Mouse (Mus musculus): ENCODE measurements around the gene Gng2. TPM values are rescaled to one million over a fixed set of nuclear protein-coding genes. Genes with fewer than 3 reads are reported as not detected.

The Gng2 gene
- polyA plus RNA-seq, 1 experiment from 2014 or later, result 49.1 TPM

- H3K36me3 ChIP-seq (ENCODE audit: control insufficient read depth, insufficient read depth, low read length), result no peaks in the 10 kb centered on the region
- no peak overlapping the region for H3K9ac ChIP-seq (ENCODE audit: low read depth, low read length)
- 24% methylated on average over 13 of the region's 13 CpGs for WGBS
- no peaks in the 10 kb centered on the region for H3K27me3 ChIP-seq (replicated peaks; ENCODE audit: control insufficient read depth, insufficient read depth, low read length)
- no peaks in the 10 kb centered on the region for H3K9me3 ChIP-seq (ENCODE audit: control insufficient read depth, low read length)
- peak; percentile 29; the same call in 1 of the 2 replicates for ATAC-seq
- H3K27ac ChIP-seq (ENCODE audit: low read length), result peak overlapping the region; percentile 81
- H3K4me3 ChIP-seq (ENCODE audit: low read length), result no peak overlapping the region
- H3K4me1 ChIP-seq (ENCODE audit: control insufficient read depth, insufficient read depth, low read length), result peaks cover 28% of the 10 kb centered on the region
- H3K4me2 ChIP-seq (ENCODE audit: low read depth, low read length), result no peak overlapping the region
These were observed 7.9 kb upstream of the Gng2 start for GRCm38 (mm10) chr14:19985107-19985911.

DNA sequence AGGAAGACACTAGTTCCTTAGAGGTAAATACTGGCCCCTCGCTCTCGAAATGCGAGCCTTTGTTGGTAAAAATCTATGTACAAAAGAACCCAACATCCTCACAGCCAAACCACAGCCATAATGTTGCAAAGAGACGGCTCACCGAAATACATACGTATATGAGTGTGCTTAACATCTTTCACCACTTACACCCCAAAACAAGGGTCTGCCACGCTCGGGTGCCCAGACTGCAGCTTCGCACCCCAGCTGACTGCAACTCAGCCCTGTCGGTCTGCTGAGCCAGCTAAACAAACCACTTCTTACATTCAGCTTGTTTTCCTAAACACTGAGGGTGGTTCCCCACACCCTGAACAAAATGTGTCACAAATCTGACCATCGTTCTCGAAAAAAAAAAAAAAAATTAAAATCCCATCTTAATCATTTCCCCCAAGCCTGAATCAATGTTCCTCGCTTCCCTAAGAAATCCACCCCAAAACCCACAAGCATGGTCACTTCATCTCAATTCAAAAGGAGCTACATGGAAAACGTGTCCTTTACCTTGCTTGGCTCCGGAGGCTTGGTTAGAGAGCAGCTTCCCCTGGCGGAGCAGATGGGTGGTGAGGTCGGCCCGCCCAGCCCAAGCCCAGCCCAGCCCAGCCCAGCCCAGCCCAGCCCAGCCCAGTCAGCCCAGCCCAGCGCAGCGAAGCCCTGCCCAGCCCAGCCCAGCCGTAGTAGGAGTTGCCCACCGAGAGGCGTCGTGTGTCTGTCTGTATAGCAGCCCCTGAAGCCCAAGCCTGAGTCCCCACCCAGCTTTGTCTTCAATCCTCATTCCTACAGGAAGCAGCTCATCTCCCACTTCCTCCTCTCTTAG, 781 bp downstream of the Gng2 start:
- Histone ChIP-seq H3K27ac (ENCODE audit: low read length) (peak overlapping the region; percentile 89), H3K4me2 (ENCODE audit: low read depth, low read length) (peak overlapping the region; percentile 75), H3K4me3 (ENCODE audit: low read length) (peak overlapping the region; percentile 55), H3K27me3 (replicated peaks; ENCODE audit: control insufficient read depth, insufficient read depth, low read length) (no peaks in the 10 kb centered on the region), H3K4me1 (ENCODE audit: control insufficient read depth, insufficient read depth, low read length) (peaks cover 13% of the 10 kb centered on the region), H3K36me3 (ENCODE audit: control insufficient read depth, insufficient read depth, low read length) (no peaks in the 10 kb centered on the region), H3K9me3 (ENCODE audit: control insufficient read depth, low read length) (no peaks in the 10 kb centered on the region), H3K9ac (ENCODE audit: low read depth, low read length) (peak overlapping the region; percentile 73)
- peak; percentile 97 for ATAC-seq
- WGBS, result 2% methylated on average over 24 of the region's 24 CpGs

DNA sequence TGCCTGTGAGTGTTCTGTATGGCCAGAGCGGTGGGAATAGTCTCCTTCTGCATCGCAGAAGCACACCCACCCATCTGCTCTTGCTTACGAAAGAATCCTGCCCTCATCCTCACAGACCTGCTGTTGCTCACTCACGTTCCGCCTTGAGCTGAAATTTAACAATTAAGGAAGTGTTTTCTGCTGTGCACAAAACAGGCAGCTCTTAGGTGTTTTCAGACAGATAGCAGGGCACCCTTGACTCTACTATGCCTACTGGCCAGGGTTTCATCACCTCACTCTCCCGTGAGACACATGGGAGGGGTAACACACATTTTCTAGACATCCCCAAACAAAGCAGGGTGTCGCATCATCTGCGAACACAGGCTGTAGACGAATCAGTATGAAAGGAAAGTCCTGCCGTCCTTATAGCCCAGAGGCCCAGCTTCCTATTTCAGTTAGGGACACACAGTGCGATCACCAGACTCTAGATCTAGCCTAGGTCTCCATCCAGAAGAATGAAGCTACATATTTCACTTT, 2.4 kb downstream of the Gng2 start:
- peak overlapping the region; percentile 54 for H3K9ac ChIP-seq (ENCODE audit: low read depth, low read length)
- peak overlapping the region; percentile 48 for H3K4me2 ChIP-seq (ENCODE audit: low read depth, low read length)
- peak overlapping the region; percentile 42; the same call in 1 of the 2 replicates for H3K27ac ChIP-seq (ENCODE audit: low read length)
- H3K4me1 ChIP-seq (ENCODE audit: control insufficient read depth, insufficient read depth, low read length), result peaks cover 22% of the 10 kb centered on the region
- ATAC-seq, result no peak
- H3K9me3 ChIP-seq (ENCODE audit: control insufficient read depth, low read length), result no peaks in the 10 kb centered on the region
- WGBS, result 42% methylated on average over 11 of the region's 11 CpGs
- no peaks in the 10 kb centered on the region for H3K36me3 ChIP-seq (ENCODE audit: control insufficient read depth, insufficient read depth, low read length)
- H3K27me3 ChIP-seq (replicated peaks; ENCODE audit: control insufficient read depth, insufficient read depth, low read length), result no peaks in the 10 kb centered on the region
- H3K4me3 ChIP-seq (ENCODE audit: low read length), result peak overlapping the region; percentile 30

DNA sequence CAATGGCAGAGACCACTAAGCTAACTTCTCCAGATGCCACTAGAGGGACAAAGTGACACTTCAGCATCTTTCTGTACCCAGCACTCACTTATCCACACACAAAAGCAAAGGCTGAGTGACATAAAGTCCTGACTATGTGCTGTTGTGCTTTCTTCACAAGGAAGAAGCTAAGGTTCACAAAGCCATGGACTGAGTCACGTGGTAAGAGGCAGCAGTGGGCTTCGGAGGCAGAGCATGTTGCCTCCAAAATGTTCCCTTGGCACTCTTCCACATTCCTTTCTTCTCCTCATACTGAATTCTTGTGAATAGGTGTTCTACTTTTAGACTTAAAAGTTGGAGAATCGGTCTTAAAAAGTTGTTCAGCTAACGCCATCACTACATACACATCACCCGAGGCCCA, 3.0 kb downstream of the Gng2 start:
- H3K4me2 ChIP-seq (ENCODE audit: low read depth, low read length), result 0 out of 2 replicates have a peak overlapping the region, but pooled peaks have one; percentile 48
- no peaks in the 10 kb centered on the region for H3K36me3 ChIP-seq (ENCODE audit: control insufficient read depth, insufficient read depth, low read length)
- no peak overlapping the region for H3K9ac ChIP-seq (ENCODE audit: low read depth, low read length)
- no peaks in the 10 kb centered on the region for H3K9me3 ChIP-seq (ENCODE audit: control insufficient read depth, low read length)
- ATAC-seq, result no peak
- WGBS, result 54% methylated on average over 5 of the region's 5 CpGs
- no peak overlapping the region for H3K4me3 ChIP-seq (ENCODE audit: low read length)
- H3K4me1 ChIP-seq (ENCODE audit: control insufficient read depth, insufficient read depth, low read length), result peaks cover 22% of the 10 kb centered on the region
- H3K27ac ChIP-seq (ENCODE audit: low read length), result no peak overlapping the region
- no peaks in the 10 kb centered on the region for H3K27me3 ChIP-seq (replicated peaks; ENCODE audit: control insufficient read depth, insufficient read depth, low read length)

GRCm38 (mm10) chr14:19972316-19973029, 5.0 kb downstream of the Gng2 start:
- Histone ChIP-seq H3K4me1 (ENCODE audit: control insufficient read depth, insufficient read depth, low read length) (peaks cover 21% of the 10 kb centered on the region), H3K9me3 (ENCODE audit: control insufficient read depth, low read length) (no peaks in the 10 kb centered on the region), H3K27me3 (replicated peaks; ENCODE audit: control insufficient read depth, insufficient read depth, low read length) (no peaks in the 10 kb centered on the region), H3K4me2 (ENCODE audit: low read depth, low read length) (no peak overlapping the region), H3K27ac (ENCODE audit: low read length) (no peak overlapping the region), H3K4me3 (ENCODE audit: low read length) (no peak overlapping the region), H3K9ac (ENCODE audit: low read depth, low read length) (no peak overlapping the region), H3K36me3 (ENCODE audit: control insufficient read depth, insufficient read depth, low read length) (no peaks in the 10 kb centered on the region)
- no peak for ATAC-seq
- WGBS, result 83% methylated on average over 13 of the region's 13 CpGs

DNA sequence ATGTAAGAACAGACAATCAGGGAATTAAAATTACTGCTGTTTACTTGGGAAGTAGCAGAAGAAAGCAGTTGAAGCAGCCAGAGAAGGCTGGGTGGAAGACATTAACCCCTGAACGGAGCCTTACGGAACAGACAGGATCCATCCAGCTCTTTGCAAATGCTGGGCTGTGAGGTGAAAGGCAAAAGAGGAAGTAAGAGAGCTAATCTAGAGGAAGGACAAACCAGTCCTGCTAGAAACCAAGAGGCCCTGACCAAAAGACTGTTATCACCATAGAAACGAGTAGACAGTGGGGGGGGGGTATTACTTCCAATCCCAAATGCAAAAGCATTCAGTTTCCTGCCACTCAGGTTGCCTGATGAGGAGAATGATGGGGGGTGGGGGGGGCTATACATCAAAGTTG, 6.6 kb downstream of the Gng2 start:
- Histone ChIP-seq H3K36me3 (ENCODE audit: control insufficient read depth, insufficient read depth, low read length) (no peaks in the 10 kb centered on the region), H3K4me2 (ENCODE audit: low read depth, low read length) (no peak overlapping the region), H3K9me3 (ENCODE audit: control insufficient read depth, low read length) (no peaks in the 10 kb centered on the region), H3K4me1 (ENCODE audit: control insufficient read depth, insufficient read depth, low read length) (peaks cover 13% of the 10 kb centered on the region), H3K9ac (ENCODE audit: low read depth, low read length) (no peak overlapping the region), H3K27ac (ENCODE audit: low read length) (no peak overlapping the region; the same call in 1 of the 2 replicates), H3K4me3 (ENCODE audit: low read length) (no peak overlapping the region), H3K27me3 (replicated peaks; ENCODE audit: control insufficient read depth, insufficient read depth, low read length) (no peaks in the 10 kb centered on the region)
- peak; percentile 66 for ATAC-seq
- WGBS, result 44% methylated on average over 3 of the region's 3 CpGs

GRCm38 (mm10) chr14:19970106-19970785, 7.2 kb downstream of the Gng2 start:
- H3K4me1 ChIP-seq (ENCODE audit: control insufficient read depth, insufficient read depth, low read length), result peaks cover 13% of the 10 kb centered on the region
- H3K27ac ChIP-seq (ENCODE audit: low read length), result no peak overlapping the region
- H3K36me3 ChIP-seq (ENCODE audit: control insufficient read depth, insufficient read depth, low read length), result no peaks in the 10 kb centered on the region
- H3K9ac ChIP-seq (ENCODE audit: low read depth, low read length), result no peak overlapping the region
- no peaks in the 10 kb centered on the region for H3K27me3 ChIP-seq (replicated peaks; ENCODE audit: control insufficient read depth, insufficient read depth, low read length)
- H3K4me2 ChIP-seq (ENCODE audit: low read depth, low read length), result no peak overlapping the region
- no peaks in the 10 kb centered on the region for H3K9me3 ChIP-seq (ENCODE audit: control insufficient read depth, low read length)
- WGBS, result 73% methylated on average over 6 of the region's 6 CpGs
- no peak for ATAC-seq
- H3K4me3 ChIP-seq (ENCODE audit: low read length), result no peak overlapping the region

GRCm38 (mm10) chr14:19969566-19969965, 7.9 kb downstream of the Gng2 start:
- H3K4me1 ChIP-seq (ENCODE audit: control insufficient read depth, insufficient read depth, low read length), result peaks cover 9% of the 10 kb centered on the region
- H3K4me3 ChIP-seq (ENCODE audit: low read length), result no peak overlapping the region
- ATAC-seq, result no peak
- H3K4me2 ChIP-seq (ENCODE audit: low read depth, low read length), result no peak overlapping the region
- no peak overlapping the region for H3K27ac ChIP-seq (ENCODE audit: low read length)
- no peak overlapping the region for H3K9ac ChIP-seq (ENCODE audit: low read depth, low read length)
- 85% methylated on average over 1 of the region's 1 CpGs for WGBS
- no peaks in the 10 kb centered on the region for H3K36me3 ChIP-seq (ENCODE audit: control insufficient read depth, insufficient read depth, low read length)
- no peaks in the 10 kb centered on the region for H3K9me3 ChIP-seq (ENCODE audit: control insufficient read depth, low read length)
- no peaks in the 10 kb centered on the region for H3K27me3 ChIP-seq (replicated peaks; ENCODE audit: control insufficient read depth, insufficient read depth, low read length)

All from intestine, embryonic 16.5 days (tissue).